Mouse (Mus musculus): ENCODE data around the gene Olfr74. TPM values are rescaled to one million over a fixed set of nuclear protein-coding genes. Genes with fewer than 3 reads are reported as not detected.
"Not testable (repeated sequence)": the region's sequence is repeated elsewhere in the genome, so short reads cannot be mapped to it uniquely, and the experiment has no call there.

The Olfr74 gene
- polyA plus RNA-seq (2015; fragmentation: Nextera tagmentation; extraction: Ambion mirVana) = not detected in 2 replicates

DNA sequence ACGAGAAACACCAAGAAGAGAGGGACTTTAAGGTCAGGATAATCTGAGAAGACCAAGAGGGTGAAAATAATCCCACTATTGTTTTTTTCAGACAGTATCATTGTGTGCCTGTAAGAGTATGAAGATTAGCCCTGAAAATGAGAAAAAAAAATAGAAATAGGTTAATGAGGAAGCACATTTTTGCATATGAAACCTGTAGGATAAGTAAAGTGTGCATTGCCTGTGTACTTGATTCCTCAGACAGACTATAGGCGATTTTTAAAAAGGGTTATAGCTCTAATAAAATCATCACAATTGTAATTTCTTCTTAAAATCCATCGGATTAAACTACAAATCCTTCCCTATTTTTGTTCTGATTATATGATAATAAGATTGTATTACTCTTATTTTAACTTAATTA is at the start of gene Olfr74:
TSS of gene Olfr74 (minus strand) at position 101 of the 400 bp plus-strand sequence.
- Histone ChIP-seq H3K27me3 (replicated peaks) (no peaks in the 10 kb centered on the region), H3K4me1 (replicated peaks) (no peaks in the 10 kb centered on the region), H3K9me3 (no peaks in the 10 kb centered on the region), H3K4me2 (replicated peaks) (no peak within 1 kb of the TSS), H3K9ac (no peak within 1 kb of the TSS), H3K36me3 (no peaks in the 10 kb centered on the region), H3K4me3 (replicated peaks) (no peak within 1 kb of the TSS), H3K27ac (no peak within 1 kb of the TSS)
- no peak for ATAC-seq
- 84% methylated on average over 3 of the region's 3 CpGs for WGBS

DNA sequence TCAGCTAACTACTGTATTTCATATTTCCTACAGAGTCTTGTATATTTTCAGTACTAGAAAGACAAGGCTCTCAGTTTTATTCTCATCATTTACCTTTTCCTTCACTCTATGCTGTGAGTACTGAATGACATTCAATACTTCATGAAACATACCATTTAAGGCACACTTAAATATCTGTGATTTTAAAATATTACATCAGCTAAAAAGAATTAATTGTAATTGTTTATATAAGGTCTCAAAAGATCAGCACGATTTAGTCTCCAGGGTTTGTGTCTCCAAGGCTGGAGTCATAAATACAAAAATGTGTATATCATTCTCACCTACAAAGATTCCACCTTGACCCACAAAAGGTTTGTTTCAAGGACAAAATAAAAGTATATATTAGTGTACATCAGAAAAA is 48.0 kb upstream of the Olfr74 start, which contains the start of gene Olfr1161:
TSS of gene Olfr1161 (plus strand) at position 301 of the 400 bp plus-strand sequence.
- H3K27ac ChIP-seq; H3K4me3 ChIP-seq (replicated peaks); H3K9me3 ChIP-seq; H3K36me3 ChIP-seq; H3K4me1 ChIP-seq (replicated peaks); H3K27me3 ChIP-seq (replicated peaks); H3K4me2 ChIP-seq (replicated peaks); H3K9ac ChIP-seq; ATAC-seq: not testable (repeated sequence)
- 77% methylated on average over 1 of the region's 1 CpGs for WGBS

DNA sequence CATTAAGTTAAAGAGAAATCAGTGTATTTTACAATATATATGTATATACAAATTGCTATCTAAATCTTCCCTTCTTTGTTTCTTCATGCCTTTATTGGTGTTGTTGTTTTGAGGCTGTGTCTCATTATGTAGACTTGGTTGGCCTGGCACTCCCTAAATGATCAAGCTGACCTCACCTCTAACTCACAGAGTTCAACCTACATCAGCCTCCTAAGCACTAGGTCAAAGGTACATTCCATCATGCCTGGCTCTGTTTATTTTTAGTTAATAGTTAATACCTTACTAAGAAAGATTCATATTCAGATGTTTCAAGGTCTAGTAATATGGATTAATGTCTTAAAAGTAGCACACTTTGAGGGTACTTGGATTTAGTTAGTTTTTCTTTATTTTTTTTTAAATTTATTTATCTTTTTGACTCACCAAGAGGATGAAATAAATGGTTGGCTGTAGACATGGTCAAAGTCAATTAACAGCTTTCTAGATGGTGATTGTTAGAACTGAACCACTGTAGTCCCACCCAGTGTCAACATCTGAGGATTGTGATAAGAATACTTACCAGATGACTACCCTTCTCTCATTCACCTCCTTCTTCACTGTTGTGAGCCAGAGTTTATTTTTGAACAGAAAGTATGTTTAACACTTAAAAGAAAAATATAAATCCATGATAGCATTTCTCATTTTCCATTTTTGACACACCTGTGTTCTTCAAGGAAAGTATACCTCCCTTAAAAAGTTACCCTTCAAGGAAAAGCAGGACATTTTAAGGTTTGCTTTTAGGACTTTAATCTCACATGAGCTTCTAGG is 33.3 kb upstream of the Olfr74 start, which contains the start of gene Olfr1160:
TSS of gene Olfr1160 (minus strand) at position 754 of the 804 bp plus-strand sequence.
- no peak within 1 kb of the TSS for H3K27ac ChIP-seq
- H3K36me3 ChIP-seq = no peaks in the 10 kb centered on the region
- peak; percentile 98 for ATAC-seq
- no peak within 1 kb of the TSS for H3K4me2 ChIP-seq (replicated peaks)
- no peak within 1 kb of the TSS for H3K4me3 ChIP-seq (replicated peaks)
- no peaks in the 10 kb centered on the region for H3K9me3 ChIP-seq
- H3K9ac ChIP-seq = no peak within 1 kb of the TSS
- no peaks in the 10 kb centered on the region for H3K27me3 ChIP-seq (replicated peaks)
- no peaks in the 10 kb centered on the region for H3K4me1 ChIP-seq (replicated peaks)

DNA sequence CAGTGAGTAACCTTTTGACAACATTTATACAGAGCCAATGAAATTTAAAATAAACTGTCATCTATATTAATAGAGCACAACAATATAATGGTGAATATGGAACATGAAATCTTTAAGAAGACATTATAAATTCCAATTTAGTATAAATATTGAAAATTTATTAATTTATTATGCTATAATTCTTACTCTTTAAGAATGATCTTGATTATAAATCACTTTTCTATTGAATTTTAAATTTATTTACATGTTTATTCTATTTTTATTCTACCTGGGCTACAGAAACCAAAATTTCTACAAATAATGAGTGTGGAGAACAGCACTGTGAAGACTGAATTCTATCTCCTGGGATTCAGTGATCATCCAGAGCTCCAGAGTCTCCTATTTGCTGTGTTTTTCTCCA is 15.3 kb upstream of the Olfr74 start, which contains the start of gene Olfr1158:
TSS of gene Olfr1158 (plus strand) at position 301 of the 400 bp plus-strand sequence.
- ATAC-seq = no peak
- Histone ChIP-seq H3K36me3 (no peaks in the 10 kb centered on the region), H3K4me2 (replicated peaks) (no peak within 1 kb of the TSS), H3K4me3 (replicated peaks) (no peak within 1 kb of the TSS), H3K9me3 (no peaks in the 10 kb centered on the region), H3K9ac (no peak within 1 kb of the TSS), H3K27ac (no peak within 1 kb of the TSS), H3K4me1 (replicated peaks) (no peaks in the 10 kb centered on the region), H3K27me3 (replicated peaks) (no peaks in the 10 kb centered on the region)

DNA sequence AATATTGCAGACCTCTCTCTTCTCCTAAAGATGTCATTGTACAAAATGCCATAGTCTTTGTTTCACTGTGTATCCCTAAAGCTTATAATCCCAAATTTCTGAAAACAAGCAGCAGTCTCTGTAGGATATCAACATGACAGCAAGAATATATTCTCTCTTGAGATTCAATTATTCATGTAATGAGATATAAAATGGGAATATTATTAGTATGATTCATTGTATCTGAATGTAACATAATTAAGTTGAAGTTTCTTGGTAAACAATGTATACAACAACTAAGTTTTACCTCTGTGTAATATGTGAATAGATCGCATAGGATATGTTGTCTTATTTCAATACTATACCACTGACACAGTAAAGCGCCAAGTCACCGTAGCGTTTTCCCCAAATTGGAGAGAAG is 6.3 kb downstream of the Olfr74 start, which contains the start of gene Olfr1157:
TSS of gene Olfr1157 (minus strand) at position 101 of the 400 bp plus-strand sequence.
- H3K27ac ChIP-seq = no peak within 1 kb of the TSS
- no peak within 1 kb of the TSS for H3K4me2 ChIP-seq (replicated peaks)
- no peaks in the 10 kb centered on the region for H3K9me3 ChIP-seq
- H3K9ac ChIP-seq = no peak within 1 kb of the TSS
- 98% methylated on average over 4 of the region's 4 CpGs for WGBS
- no peak for ATAC-seq
- no peak within 1 kb of the TSS for H3K4me3 ChIP-seq (replicated peaks)
- no peaks in the 10 kb centered on the region for H3K4me1 ChIP-seq (replicated peaks)
- no peaks in the 10 kb centered on the region for H3K36me3 ChIP-seq
- H3K27me3 ChIP-seq (replicated peaks) = no peaks in the 10 kb centered on the region

DNA sequence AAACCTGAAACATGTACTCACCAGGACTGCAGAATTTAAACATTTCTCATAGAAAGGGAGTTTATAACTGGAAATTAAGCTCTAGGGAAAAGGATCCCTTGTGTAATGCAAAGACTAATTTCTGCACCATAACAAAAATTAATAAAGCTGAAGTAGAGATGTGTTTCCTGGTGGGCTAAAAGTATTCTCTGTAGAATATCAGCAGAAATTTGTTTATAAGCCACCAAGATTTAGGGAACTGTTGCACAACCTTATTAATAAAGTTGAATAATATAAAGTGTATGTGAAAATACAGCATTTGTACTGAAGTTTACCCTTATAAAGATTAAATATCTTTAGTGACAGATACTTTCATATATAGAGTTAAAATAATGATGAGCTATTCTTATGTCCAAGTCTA is 21.5 kb downstream of the Olfr74 start, which contains the start of gene Olfr1156:
TSS of gene Olfr1156 (minus strand) at position 101 of the 400 bp plus-strand sequence.
- Histone ChIP-seq H3K4me2 (replicated peaks) (no peak within 1 kb of the TSS), H3K36me3 (no peaks in the 10 kb centered on the region), H3K4me3 (replicated peaks) (no peak within 1 kb of the TSS), H3K9me3 (no peaks in the 10 kb centered on the region), H3K27me3 (replicated peaks) (no peaks in the 10 kb centered on the region), H3K9ac (no peak within 1 kb of the TSS), H3K27ac (no peak within 1 kb of the TSS), H3K4me1 (replicated peaks) (no peaks in the 10 kb centered on the region)
- ATAC-seq = no peak

DNA sequence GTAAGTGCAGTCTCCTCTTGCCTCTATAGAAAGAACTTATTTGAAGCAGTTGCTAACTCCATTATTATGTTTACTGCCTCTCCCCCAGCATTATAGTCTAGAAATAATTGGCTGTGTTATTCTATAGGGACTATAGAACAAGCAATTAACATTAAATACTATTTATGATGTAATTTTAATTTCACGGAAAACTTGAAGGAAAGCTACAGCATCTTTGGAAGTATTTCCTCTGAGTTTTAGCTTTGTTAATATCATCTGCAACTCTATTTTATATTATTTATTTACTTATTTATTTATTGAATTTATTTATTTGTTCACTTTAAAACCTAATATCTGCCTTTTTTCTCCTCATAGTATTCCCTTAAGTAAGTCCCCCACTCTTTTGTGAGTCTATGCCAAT is 29.4 kb downstream of the Olfr74 start, which contains the start of gene Olfr1155:
TSS of gene Olfr1155 (minus strand) at position 101 of the 400 bp plus-strand sequence.
- Histone ChIP-seq H3K4me2 (replicated peaks) (no peak within 1 kb of the TSS), H3K4me3 (replicated peaks) (no peak within 1 kb of the TSS), H3K27ac (no peak within 1 kb of the TSS), H3K9me3 (no peaks in the 10 kb centered on the region), H3K9ac (no peak within 1 kb of the TSS), H3K27me3 (replicated peaks) (no peaks in the 10 kb centered on the region), H3K36me3 (no peaks in the 10 kb centered on the region), H3K4me1 (replicated peaks) (no peaks in the 10 kb centered on the region)
- WGBS = 98% methylated on average over 1 of the region's 1 CpGs
- ATAC-seq = no peak

Other genes with a start within 250 kb of the Olfr74 start
- not detected in 2 replicates for gene Olfr1138, start 234.7 kb downstream of the Olfr74 start, polyA plus RNA-seq (2015; fragmentation: Nextera tagmentation; extraction: Ambion mirVana)
- not detected in 2 replicates for gene Olfr1140, start 230.9 kb downstream of the Olfr74 start, polyA plus RNA-seq (2015; fragmentation: Nextera tagmentation; extraction: Ambion mirVana)
- not detected in 2 replicates for gene Olfr1141, start 220.7 kb downstream of the Olfr74 start, polyA plus RNA-seq (2015; fragmentation: Nextera tagmentation; extraction: Ambion mirVana)
- not detected in 2 replicates for gene Olfr152, start 195.2 kb downstream of the Olfr74 start, polyA plus RNA-seq (2015; fragmentation: Nextera tagmentation; extraction: Ambion mirVana)
- not detected in 2 replicates for gene Olfr1143, start 174.1 kb downstream of the Olfr74 start, polyA plus RNA-seq (2015; fragmentation: Nextera tagmentation; extraction: Ambion mirVana)
- not detected in 2 replicates for gene Olfr1145, start 164.8 kb downstream of the Olfr74 start, polyA plus RNA-seq (2015; fragmentation: Nextera tagmentation; extraction: Ambion mirVana)
- gene Olfr1148, start 144.1 kb downstream of the Olfr74 start, polyA plus RNA-seq (2015; fragmentation: Nextera tagmentation; extraction: Ambion mirVana) = not detected in 2 replicates
- gene Olfr1150-ps1, start 130.7 kb downstream of the Olfr74 start, polyA plus RNA-seq (2015; fragmentation: Nextera tagmentation; extraction: Ambion mirVana) = not detected in 2 replicates
- not detected in 2 replicates for gene Olfr1151, start 118.8 kb downstream of the Olfr74 start, polyA plus RNA-seq (2015; fragmentation: Nextera tagmentation; extraction: Ambion mirVana)
- gene Olfr1152, start 108.2 kb downstream of the Olfr74 start, polyA plus RNA-seq (2015; fragmentation: Nextera tagmentation; extraction: Ambion mirVana) = not detected in 2 replicates
- not detected in 2 replicates for gene Olfr1153, start 79.7 kb downstream of the Olfr74 start, polyA plus RNA-seq (2015; fragmentation: Nextera tagmentation; extraction: Ambion mirVana)
- not detected in 2 replicates for gene Olfr1154, start 69.5 kb downstream of the Olfr74 start, polyA plus RNA-seq (2015; fragmentation: Nextera tagmentation; extraction: Ambion mirVana)
- gene Olfr1155, start 29.5 kb downstream of the Olfr74 start, polyA plus RNA-seq (2015; fragmentation: Nextera tagmentation; extraction: Ambion mirVana) = not detected in 2 replicates
- not detected in 2 replicates for gene Olfr1156, start 21.6 kb downstream of the Olfr74 start, polyA plus RNA-seq (2015; fragmentation: Nextera tagmentation; extraction: Ambion mirVana)
- gene Olfr1157, start 6.4 kb downstream of the Olfr74 start, polyA plus RNA-seq (2015; fragmentation: Nextera tagmentation; extraction: Ambion mirVana) = not detected in 2 replicates
- gene Olfr1158, start 15.4 kb upstream of the Olfr74 start, polyA plus RNA-seq (2015; fragmentation: Nextera tagmentation; extraction: Ambion mirVana) = not detected in 2 replicates
- gene Olfr1160, start 33.6 kb upstream of the Olfr74 start, polyA plus RNA-seq (2015; fragmentation: Nextera tagmentation; extraction: Ambion mirVana) = not detected in 2 replicates
- not detected in 2 replicates for gene Olfr1161, start 48.1 kb upstream of the Olfr74 start, polyA plus RNA-seq (2015; fragmentation: Nextera tagmentation; extraction: Ambion mirVana)
- gene Olfr73, start 63.0 kb upstream of the Olfr74 start, polyA plus RNA-seq (2015; fragmentation: Nextera tagmentation; extraction: Ambion mirVana) = not detected in 2 replicates
- not detected in 2 replicates for gene Olfr1162, start 76.5 kb upstream of the Olfr74 start, polyA plus RNA-seq (2015; fragmentation: Nextera tagmentation; extraction: Ambion mirVana)
- gene Olfr1163, start 97.2 kb upstream of the Olfr74 start, polyA plus RNA-seq (2015; fragmentation: Nextera tagmentation; extraction: Ambion mirVana) = not detected in 2 replicates
- not detected in 2 replicates for gene Olfr1164, start 119.3 kb upstream of the Olfr74 start, polyA plus RNA-seq (2015; fragmentation: Nextera tagmentation; extraction: Ambion mirVana)
- not detected in 2 replicates for gene Olfr1166, start 153.6 kb upstream of the Olfr74 start, polyA plus RNA-seq (2015; fragmentation: Nextera tagmentation; extraction: Ambion mirVana)
- not detected in 2 replicates for gene Olfr1167, start 180.5 kb upstream of the Olfr74 start, polyA plus RNA-seq (2015; fragmentation: Nextera tagmentation; extraction: Ambion mirVana)
- gene Olfr1168, start 207.2 kb upstream of the Olfr74 start, polyA plus RNA-seq (2015; fragmentation: Nextera tagmentation; extraction: Ambion mirVana) = not detected in 2 replicates

All from intestine, embryonic 15.5 days (tissue).